Mouse (Mus musculus) kidney, adult 8-10 months (tissue): Measurements from ENCODE around the gene Rpap1.

Experiments used
- DNase-seq, 2 experiments: peaks; one replicate each; pipeline ENCODE4 v3.0.0; 2022

The Rpap1 gene

DNA sequence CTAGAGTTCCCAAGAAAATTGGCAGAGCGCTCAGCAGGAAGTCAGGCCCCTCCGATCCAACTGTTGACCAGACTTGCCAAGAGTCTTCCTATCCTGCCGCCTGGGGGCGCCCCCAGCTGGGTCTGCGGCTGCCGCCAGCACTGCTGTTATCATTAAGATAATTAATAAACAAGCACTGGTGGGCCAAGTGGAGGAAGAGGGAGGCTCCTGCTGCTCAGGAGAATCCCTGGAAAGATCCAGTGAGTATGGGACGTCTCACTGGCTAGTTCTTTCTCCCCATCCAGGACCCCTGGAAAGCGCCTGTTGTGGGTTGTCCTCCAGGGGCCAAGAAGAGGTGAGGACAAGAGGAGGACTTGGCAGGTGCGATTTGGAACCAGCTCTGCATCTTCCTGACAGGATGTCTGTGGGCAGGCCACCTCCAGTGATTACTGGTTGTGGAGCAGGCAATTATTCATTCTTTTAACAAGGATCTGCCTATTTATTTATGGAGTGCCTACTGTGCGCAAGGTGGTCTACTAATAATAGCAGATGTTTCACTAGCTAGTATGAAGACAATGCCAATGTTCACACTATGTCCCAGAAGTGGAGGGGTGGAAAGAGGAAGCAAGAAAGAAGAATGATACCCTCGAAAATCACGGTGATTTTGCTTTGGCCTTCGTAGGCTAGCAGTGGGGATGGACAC lies 11.1 kb upstream of the Rpap1 start:
- DNase-seq, result peak; percentile 24 to 41

- DNase-seq, result no peak
Measured at GRCm38 (mm10) chr2:119797279-119797783, 10.0 kb upstream of the Rpap1 start, which contains the start of gene Tyro3. TSS of gene Tyro3 (plus strand) at chr2:119797733.

GRCm38 (mm10) chr2:119789996-119790395 lies 2.7 kb upstream of the Rpap1 start:
- DNase-seq, result no peak

GRCm38 (mm10) chr2:119767246-119767645 lies 20.1 kb downstream of the Rpap1 start:
- DNase-seq, result no peak

DNA sequence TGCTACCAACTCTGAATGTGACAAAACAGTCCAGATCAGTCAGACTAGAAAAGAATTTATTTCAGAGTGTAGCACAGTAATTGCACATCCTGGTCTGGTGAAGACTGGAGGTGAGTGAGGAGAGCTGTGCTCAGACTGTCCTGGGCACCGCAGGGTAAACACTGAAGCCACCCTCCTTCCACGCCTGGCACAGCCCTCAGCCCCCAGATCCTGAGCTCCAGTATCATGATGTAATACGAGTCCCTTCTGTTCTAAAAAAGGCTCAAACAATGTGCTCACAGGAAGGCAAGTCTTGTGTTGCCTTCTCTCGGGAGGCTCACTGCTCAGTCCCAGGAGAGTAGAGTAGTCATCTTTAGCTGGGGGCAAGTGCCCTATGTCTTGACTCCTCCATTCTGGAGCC lies 23.4 kb downstream of the Rpap1 start:
- DNase-seq, result no peak

DNA sequence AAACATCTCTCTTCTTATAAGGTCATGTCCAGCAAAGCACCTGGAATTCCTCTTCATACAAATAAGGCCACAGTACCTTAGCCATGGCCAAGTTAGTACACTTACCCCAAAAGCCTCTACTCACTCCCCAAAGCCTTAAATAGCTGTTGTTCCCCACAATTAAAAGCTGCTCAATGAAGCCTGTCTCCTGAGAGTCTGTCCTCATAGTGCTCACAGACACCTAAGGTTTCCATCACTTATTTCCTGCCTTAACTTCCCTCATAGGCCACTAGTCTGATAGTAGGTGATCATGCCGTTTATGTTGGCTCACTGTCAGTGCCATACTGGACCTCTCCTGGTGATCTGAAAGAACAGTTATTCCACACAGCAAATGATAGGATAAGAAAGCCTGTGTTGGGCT lies 25.1 kb downstream of the Rpap1 start:
- DNase-seq, result no peak

DNA sequence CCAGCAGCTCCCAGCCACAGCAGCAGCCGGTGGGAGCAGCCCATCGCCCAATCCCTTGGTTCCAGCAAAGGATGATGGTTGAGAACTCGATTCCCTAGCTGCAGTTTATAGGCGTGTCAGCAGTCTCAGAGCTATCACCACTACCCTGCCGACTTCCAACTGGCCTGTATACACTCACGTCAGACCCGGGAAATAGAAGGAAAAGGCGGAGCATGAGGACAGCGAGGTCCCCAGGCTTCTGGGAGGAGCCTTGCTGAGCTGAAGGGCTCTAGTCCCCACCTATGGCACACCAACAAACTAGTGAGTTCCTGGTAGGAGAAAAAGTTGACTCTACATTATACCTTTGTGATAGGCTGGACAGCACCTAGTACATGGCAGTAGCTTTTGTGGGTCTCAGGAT lies 27.1 kb downstream of the Rpap1 start, which contains the start of gene Ltk:
TSS of gene Ltk (minus strand) at position 181 of the 400 bp plus-strand sequence.
- DNase-seq, result no peak

DNA sequence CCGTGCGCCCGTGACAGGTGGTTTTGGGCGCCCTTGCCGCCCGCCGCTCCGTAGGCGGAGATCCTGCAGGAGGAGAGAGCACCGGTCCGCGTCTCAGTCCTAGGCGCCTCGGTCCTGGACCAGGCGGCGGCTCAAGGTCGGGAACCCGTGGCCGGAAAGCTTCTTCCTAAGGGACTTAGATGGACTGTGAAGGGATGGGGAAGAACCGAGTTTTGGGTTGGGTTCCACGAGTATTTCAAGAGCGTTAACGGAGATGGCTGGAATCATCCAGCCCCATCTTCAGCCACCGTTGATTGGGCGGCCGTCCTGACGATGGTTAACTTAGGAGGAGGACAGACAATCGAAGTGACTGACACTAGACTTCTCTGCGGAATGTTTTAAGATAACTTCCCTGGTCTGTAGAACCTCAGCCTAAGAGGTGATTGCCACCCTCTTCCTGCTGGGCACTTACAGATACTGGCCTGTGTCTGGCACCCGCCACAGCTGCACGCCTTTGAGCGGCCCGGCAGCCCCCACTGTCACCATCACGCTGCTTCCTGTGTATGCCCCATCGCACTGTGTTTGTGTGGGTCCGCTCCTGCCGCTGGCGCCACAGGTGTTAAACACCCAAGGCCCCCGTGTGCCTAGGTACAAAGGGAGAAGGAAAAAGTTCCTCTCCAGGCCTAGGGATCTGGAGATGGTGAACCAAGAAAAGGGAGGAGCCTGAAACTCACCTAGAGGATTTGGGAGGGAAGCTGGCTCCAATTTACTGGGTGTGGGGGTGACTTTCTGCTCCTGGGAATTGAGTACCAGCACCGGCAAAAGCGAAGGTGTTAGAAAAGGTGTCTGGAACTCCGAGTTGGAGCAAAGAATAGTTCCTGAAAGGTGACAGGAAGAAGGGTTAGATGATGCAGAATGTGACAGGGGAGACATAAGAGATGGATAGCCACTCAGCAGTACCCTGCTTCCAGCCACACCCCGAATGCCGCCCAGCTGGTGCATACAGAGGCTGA lies 28.2 kb downstream of the Rpap1 start:
- no peak for DNase-seq

GRCm38 (mm10) chr2:119758101-119758843 lies 29.1 kb downstream of the Rpap1 start:
- DNase-seq, result peak in 1 of 2 experiments; percentile 23

- DNase-seq, result no peak
Measured at GRCm38 (mm10) chr2:119757601-119758100, 29.7 kb downstream of the Rpap1 start.

- DNase-seq, result no peak
Measured at GRCm38 (mm10) chr2:119749260-119749659, 38.1 kb downstream of the Rpap1 start.

GRCm38 (mm10) chr2:119747554-119747953 lies 39.8 kb downstream of the Rpap1 start:
- no peak for DNase-seq

DNA sequence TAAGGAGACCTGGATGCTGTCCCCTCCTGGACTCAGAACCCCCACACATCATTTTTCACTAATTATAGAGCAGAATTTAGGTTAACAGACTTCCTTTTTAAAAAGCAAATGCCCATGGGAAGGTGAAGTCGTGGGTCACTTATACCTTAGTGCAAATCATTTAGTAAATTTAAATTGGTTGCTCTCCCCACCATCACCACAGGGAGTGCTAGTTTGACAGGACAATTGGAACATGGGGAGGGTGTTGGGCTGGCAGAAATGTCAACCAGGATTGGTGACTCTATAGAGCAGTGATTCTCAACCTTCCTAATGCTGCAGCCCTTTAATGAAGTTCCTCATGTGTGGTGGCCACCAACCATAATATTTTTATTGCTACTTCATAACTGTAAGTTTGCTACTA lies 42.1 kb downstream of the Rpap1 start:
- DNase-seq, result no peak

DNA sequence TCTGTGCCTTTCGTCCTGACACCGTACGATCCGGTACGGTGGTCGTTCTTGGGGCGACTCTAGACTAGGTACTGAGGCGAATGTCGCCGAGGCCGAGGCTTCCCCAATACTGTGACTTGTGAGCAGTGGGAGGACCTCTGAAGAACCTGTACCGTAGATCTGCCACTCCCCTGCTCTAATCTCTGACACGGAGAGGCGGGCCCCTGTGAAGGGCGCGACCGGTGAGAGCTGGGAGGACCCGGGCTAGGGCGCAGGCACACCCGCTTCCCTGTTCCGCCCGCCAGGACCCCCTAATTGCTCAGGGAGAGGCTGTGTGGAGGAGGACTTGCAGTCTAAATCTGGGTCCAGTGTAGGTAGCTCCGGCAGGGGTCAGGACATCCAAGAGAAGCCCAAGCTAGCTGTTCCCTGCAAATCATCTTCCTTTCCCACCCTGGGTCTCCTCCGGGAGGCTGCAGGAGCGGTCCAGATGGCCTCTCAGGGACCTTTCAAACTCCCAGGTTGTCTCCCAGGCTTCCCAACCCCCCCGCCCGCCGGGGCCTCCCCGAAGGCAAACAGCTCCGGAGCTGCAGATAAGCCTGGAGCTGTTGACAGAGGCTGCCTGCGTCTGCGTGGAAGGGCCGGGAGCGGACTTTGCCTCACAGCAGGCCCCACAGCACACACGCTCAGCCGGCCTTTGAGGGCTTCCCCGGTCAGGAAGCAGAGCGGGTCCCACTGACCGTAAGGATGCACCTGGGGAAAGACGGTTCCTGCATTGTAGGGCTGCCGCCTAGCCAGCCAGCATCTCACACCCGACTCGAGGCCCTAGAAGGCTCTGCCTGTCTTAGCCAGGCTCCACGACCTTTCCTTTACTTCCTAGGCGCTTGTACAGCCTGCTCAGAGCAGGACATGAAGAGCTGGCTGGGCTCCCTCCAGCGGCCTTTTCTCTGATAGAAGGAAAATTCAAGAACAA lies 42.9 kb downstream of the Rpap1 start:
- DNase-seq, result peak in 1 of 2 experiments; percentile 23

- no peak for DNase-seq
Measured at GRCm38 (mm10) chr2:119743808-119744162, 43.6 kb downstream of the Rpap1 start.

- DNase-seq, result no peak
Measured at GRCm38 (mm10) chr2:119743176-119743807, 44.0 kb downstream of the Rpap1 start.

DNA sequence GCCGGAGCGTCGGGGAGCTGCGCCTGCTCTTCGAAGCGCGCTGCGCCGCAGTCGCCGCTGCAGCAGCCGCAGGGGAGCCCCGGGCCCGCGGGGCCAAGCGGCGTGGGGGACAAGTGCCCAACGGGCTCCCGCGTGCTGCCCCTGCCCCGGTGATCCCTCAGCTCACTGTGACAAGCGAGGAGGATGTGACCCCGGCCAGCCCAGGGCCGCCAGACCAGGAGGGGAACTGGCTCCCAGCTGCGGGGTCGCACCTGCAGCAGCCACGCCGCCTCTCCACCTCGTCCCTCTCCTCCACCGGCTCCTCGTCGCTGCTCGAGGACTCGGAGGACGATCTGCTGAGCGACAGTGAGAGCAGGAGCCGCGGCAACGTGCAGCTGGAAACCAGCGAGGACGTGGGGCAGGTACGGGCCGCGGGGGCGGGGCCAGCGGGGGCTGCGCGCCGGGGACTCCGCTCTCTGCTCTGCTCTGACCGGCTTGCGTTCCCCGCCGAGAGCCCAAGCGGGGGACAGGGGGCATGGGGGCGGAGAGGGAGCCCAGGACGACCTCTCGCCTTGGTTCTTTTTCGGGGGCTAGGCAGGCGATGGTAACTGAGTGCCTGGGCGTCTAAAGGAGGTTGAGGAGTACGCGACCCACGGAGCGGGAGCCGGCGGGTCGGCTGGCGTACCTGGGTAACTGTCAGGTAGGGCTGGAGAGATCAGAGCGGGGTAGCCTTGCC lies 44.7 kb downstream of the Rpap1 start:
- DNase-seq, result peak; percentile 24 to 28

GRCm38 (mm10) chr2:119741581-119742411 lies 45.5 kb downstream of the Rpap1 start, which contains the start of gene Itpka:
TSS of gene Itpka (plus strand) at chr2:119742337.
- DNase-seq, result peak; percentile 16 to 18

- no peak for DNase-seq
Measured at GRCm38 (mm10) chr2:119740567-119740966, 46.8 kb downstream of the Rpap1 start.
